Mouse (Mus musculus) left cerebral cortex, adult 2 months (tissue): ENCODE results near the gene Trmt10a. TPM values are rescaled to one million over a fixed set of nuclear protein-coding genes. Genes with fewer than 3 reads are reported as not detected.
A peak's percentile ranks its signal among the peaks of the same experiment; 100 is the strongest.

Experiments
- DNase-seq, 2 experiments: peaks; one replicate each; pipeline ENCODE4 v3.0.0; 2021 to 2022; ENCODE audit warnings: low spot score in 2 of 2, mixed read lengths in 1 of 2; ENCODE audit errors: extremely low spot score in 1 of 2
- H3K27ac ChIP-seq: fragments of 200-600 bp; 2 replicates; pipeline ENCODE4 v1.8.1; 2022
- H3K4me3 ChIP-seq: fragments of 200-600 bp; 2 replicates; pipeline ENCODE4 v1.8.1; 2022
- CTCF ChIP-seq: fragments of 200-600 bp; IDR thresholded peaks from 2 replicates; pipeline ENCODE4 v1.8.1; 2022; ENCODE audit warnings: antibody characterized with exemption, mild to moderate bottlenecking, moderate library complexity
- intact Hi-C: fragments of 180-260 bp; cut with DNase I; formaldehyde crosslinking; loops from one replicate; pipeline ENCODE4 v1.15.1; 2025
- long read RNA-seq, 2 experiments: library from polyadenylated mRNA; stranded (forward); transcript quantifications; one replicate each; pipeline ENCODE4 v2.0.0; 2021; ENCODE audit warnings: borderline mapping rate in 2 of 2
- total RNA-seq, 2 experiments: library from RNA; stranded (reverse); gene quantifications; 2 replicates each; pipeline ENCODE4 v1.2.3; 2021

Gene Trmt10a
- 1 to 10 TPM; 5.8 to 6.2 TPM for total RNA-seq
- long read RNA-seq, experiment 1, full-length matches to known transcripts = 3 of 9 reads
- long read RNA-seq, experiment 1, partial matches to known transcripts = 2 of 9 reads
- long read RNA-seq, experiment 1, other reads (novel, unspliced or antisense) = 4 of 9 reads
- long read RNA-seq, experiment 2, full-length matches to known transcripts = 4 of 10 reads
- long read RNA-seq, experiment 2, partial matches to known transcripts = 0 of 10 reads
- long read RNA-seq, experiment 2, other reads (novel, unspliced or antisense) = 6 of 10 reads

DNA sequence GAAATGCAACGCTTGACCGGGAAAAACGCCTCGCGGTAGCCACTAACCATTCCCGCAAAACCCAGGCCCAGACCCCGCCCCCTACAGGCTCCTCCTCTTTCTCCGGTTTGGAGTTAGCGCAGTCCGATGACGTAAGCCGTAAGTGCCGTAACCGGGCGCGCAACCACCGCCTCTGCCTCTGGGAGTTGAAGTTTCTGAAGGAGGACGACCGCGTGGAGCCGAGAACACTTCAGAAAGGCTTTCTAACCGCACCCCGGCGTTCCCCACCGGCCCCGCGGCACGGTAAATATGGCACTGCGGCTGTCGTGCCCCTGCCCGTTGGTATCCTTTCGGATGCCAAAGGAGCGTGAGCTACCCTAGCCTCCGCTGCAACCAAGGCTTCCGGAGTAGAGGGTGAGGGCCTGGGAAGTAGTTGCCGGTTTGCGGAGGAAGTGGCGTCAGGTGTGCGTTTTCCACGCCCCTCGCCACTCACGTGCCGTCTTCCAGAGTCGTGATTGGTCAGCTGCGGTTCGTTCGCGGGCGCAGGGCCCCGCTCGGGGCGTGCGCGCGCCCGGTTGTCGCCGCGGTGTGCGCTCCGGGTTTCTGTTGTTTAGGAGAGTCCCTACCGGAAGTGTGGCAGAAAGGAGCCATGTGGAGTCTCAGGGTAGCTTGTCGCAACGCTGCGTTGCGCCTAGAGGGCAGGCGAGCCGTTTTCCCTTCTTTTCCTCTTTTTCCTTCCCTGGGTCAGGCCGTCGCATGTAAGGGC is at the start of gene Trmt10a:
Trmt10a (plus strand) TSS at position 134 of the 745 bp plus-strand sequence.
- intact Hi-C loops = loop anchor here (1.0 to 2.0 kb wide), 5 partner anchors 78 to 365 kb away; partner anchors contain the start of genes 1110002E22Rik, Dnajb14 and Lamtor3
- H3K27ac ChIP-seq = peak within 1 kb of the TSS; percentile 99

DNA sequence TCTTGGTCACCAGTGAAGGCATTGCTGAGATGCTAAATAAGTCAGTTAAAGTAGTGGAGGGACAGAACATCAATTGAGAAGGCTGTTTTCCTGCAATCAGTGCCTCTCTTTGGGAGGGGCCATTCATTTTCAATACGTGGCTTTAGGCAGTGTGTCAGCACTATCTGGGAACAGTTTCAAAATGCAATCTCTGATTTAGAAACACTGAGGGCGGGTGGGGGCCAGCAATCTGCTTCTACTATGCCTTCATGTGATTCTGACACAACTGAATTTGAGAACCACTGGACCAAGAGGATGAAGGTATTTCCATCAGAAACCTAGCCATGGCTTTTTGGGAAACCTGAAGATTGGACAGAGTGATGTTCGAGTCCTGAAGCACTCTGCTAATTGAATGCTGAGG is 47.9 kb upstream of the Trmt10a start:
- DNase-seq = peak in 1 of 2 experiments; percentile 26
- H3K4me3 ChIP-seq = no peak overlapping the region
- peak overlapping the region; percentile 58; the same call in 1 of the 2 replicates for H3K27ac ChIP-seq
- no peak for TF ChIP-seq CTCF
- intact Hi-C loops = no loop called here

More for the DNA sequence above, at the start of gene Trmt10a:
- DNase-seq = peak; percentile 97 to 98
- TF ChIP-seq CTCF = peak; percentile 26
- H3K4me3 ChIP-seq = peak within 1 kb of the TSS; percentile 65

DNA sequence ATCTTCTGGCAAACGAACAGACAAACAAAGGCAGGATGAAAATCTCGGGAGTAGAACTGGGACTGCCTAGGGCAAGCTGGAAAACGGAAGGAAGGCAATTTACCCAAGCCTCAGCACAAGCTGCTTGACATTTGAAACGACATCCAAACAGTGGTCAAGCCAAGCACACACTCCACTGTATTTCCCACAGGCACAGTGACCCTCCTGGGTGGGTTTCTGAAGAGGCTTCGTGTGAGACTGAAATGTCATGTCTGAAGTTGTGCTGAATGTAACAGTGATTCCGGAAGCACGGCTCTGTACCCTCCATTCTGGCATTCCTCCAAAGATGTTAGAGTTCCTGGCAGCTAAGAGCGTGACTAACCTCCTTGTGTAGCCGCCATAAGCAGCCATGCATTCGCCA is 47.5 kb upstream of the Trmt10a start:
- intact Hi-C loops = no loop called here
- H3K4me3 ChIP-seq = no peak overlapping the region
- H3K27ac ChIP-seq = peak overlapping the region; percentile 58; the same call in 1 of the 2 replicates
- TF ChIP-seq CTCF = no peak
- DNase-seq = no peak

DNA sequence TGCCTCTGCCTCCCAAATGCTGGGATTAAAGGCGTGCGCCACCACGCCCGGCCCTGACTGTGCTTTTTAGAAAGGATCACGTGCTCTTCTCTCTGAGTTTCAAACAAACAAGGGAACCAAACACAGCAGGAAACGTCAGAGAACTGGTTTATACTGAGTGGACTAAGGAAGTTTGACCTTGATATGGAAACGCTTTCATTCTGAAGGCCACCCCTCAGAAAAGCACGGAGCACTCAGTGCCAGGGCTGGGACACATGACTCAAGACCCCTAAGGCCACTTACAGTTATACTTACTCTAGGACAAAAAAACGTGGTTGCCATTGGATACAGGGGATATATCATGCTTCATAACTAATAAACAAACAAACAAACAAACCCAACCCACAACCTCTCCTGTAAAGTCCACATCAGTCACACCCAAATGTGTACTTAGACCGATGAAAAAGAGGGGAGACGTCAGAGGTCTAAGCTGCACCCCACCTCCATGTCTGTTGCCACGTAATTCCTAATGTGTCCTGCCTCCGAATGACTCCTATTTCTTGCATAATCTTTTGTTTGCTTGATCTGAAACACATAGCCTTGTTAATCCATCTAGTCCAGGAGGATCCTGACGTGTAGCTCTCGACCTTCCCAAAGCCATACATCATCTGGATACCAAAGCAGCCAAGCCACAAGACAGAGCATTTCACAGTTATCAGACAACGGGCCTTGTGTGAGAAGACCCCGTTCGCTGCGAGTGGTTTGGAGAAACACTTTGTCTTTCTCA is 46.8 kb upstream of the Trmt10a start:
- TF ChIP-seq CTCF = no peak
- intact Hi-C loops = no loop called here
- Histone ChIP-seq H3K27ac (no peak overlapping the region), H3K4me3 (no peak overlapping the region)
- DNase-seq = no peak

DNA sequence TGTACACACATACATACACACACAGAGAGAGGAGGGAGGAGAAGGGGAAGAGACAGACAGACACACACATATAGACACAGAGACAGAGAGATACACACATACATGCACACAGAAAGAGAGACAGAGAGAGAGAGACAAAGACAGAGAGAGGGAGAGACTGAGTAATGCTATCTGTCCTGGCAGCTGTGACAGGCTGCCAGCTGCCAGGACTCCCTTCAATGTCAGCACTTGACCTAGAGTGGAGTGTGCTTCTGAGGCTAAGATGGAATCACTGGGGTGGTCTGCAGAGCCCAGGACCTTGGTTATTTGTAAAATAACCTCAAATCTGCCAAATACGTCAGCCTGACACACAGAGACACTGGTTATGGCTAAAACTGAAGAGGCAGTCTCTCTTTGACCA is 45.5 kb upstream of the Trmt10a start:
- intact Hi-C loops = no loop called here
- Histone ChIP-seq H3K4me3 (no peak overlapping the region), H3K27ac (no peak overlapping the region)
- DNase-seq = no peak
- no peak for TF ChIP-seq CTCF

DNA sequence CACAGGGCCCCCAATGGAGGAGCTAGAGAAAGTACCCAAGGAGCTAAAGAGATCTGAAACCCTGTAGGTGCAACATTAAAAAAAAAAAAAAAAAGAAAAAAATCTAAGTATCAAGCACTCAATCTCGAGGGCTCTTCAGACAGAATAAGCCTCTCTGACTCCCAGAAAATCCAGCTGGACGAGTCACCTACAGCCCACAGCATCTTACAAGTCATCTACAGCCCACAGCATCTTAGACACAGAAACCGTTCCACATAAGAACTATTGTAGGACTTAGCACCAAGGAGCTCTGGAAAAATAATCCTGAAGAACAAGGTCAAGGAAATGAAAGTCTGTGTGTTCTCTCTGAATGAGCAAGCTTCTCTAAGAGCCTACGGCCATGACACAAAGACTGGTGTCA is 41.3 kb upstream of the Trmt10a start:
- Histone ChIP-seq H3K27ac (no peak overlapping the region), H3K4me3 (no peak overlapping the region)
- DNase-seq = no peak
- no peak for TF ChIP-seq CTCF
- intact Hi-C loops = no loop called here

DNA sequence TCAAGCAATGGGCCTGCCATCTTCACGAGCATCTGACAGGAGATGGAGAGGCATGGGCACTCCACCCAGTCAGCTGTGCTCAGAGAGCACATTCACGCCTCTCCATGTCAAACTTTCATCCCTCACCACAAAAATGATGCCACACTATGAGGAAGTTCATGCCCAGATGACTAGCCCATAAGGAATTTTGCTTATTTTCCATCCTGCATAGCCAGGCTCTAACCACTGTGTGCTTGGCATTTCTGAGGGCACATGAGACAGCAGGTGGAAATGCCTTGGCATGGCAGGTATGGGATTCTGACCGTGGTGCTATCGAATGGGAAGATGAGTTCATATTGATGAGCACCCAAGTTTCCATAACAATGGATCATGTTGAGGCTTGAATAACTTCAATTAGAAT is 39.6 kb upstream of the Trmt10a start:
- no peak for TF ChIP-seq CTCF
- no peak overlapping the region for H3K27ac ChIP-seq
- no peak for DNase-seq
- H3K4me3 ChIP-seq = no peak overlapping the region
- intact Hi-C loops = no loop called here

DNA sequence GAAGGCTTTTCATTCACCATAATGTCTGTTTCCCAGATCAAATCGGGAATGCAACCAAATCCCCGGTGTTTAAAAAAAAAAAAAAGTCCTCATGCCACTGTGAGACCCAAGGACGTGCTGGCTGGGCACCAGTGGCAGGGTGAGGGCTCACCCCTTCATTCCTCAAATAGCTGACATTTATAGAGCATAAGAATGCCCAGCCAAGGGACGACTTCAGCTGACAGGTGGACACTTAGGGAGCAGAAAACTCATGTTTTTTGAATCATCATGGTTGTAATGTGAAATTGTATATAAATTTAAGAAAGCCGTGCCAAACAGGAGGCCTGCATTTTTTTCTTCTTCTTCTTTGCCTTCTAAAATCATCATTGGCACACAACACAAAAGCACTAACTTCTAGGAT is 38.2 kb upstream of the Trmt10a start:
- no peak for DNase-seq
- no peak overlapping the region for H3K4me3 ChIP-seq
- TF ChIP-seq CTCF = no peak
- intact Hi-C loops = no loop called here
- no peak overlapping the region for H3K27ac ChIP-seq

DNA sequence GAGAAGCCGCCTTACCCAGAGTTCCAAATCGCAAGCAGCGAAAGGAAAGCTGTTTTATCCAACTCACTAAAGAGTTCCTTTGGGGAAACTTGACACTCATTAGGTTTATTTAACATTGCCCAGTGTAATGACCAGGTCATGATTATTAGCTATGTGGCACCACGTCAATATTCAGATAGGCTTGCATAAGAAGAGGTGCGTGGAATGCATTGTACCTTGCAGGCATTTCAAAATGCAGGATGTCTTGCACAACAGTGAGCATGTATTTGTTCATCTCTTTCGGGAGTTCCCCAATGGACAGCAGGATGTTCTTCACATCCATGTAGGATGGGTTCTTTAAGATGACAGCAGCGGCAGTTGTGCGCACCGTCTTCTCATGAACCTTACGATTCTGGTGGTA is 36.4 kb upstream of the Trmt10a start:
- no peak for DNase-seq
- intact Hi-C loops = no loop called here

DNA sequence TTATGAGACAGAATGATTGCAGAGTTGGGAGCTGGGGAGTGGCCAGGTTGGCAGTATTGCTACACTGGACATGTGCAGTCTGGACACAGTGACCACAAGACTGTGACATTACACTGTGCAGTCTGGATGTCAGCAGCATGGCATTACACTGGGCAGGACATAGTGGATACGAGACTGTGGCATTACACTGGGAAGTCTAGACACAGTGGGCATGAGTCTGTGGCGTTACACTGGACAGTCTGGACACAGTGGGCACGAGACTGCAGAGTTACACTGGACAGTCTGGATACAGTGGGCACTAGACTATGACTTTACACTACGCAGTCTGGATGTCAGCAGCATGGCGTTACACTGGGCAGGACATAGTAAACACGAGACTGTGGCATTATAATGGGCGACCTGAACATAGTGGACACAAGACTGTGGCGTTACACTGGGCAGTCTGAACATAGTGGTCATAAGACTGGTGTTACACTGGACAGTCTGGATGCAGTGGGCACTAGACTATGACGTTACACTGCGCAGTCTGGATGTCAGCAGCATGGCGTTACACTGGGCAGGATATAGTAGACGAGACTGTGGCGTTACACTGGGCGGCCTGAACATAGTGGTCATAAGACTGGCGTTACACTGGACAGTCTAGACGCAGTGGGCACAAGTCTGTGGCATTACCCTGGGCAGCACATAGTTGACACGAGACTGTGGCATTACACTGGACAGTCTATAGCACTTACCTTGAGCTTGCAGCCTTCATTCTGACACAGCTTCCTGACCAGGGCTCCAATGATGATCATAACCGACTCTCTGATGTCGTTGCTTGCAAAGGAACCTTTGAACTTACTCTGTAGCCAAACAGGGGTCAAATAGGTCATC is 32.1 kb upstream of the Trmt10a start:
- no peak for TF ChIP-seq CTCF
- DNase-seq = no peak
- Histone ChIP-seq H3K4me3 (no peak overlapping the region), H3K27ac (no peak overlapping the region)
- intact Hi-C loops = no loop called here

More for the DNA sequence above, 36.4 kb upstream of the Trmt10a start:
- no peak for TF ChIP-seq CTCF
- Histone ChIP-seq H3K4me3 (no peak overlapping the region), H3K27ac (no peak overlapping the region)

DNA sequence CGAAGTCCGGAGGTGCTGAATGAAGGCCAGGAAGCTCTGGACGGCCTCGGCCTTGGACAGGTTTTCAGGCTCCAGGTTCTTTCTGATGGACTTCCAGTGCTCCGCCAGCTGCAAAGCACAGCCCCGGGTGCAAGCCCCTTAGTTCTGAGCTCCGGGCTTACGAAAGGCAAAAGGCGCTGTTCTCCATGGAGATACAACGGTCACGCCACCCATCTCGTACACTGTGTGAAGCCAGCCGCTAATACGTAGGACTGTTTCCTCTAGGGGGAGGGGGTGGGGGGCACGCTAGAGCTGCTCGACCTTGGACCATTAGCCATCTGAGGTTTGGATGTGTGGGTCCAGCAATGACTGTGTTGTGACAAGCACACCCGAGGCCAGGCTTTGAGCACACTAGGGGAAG is 29.1 kb upstream of the Trmt10a start:
- no peak for DNase-seq
- intact Hi-C loops = no loop called here
- Histone ChIP-seq H3K4me3 (no peak overlapping the region), H3K27ac (no peak overlapping the region)
- no peak for TF ChIP-seq CTCF
